Mouse (Mus musculus): ENCODE data around the gene Sorcs3.

Gene Sorcs3

GRCm38 (mm10) chr19:48260671-48261070, 54.8 kb downstream of the Sorcs3 start:
- Histone ChIP-seq H3K27me3 (ENCODE audit: insufficient read depth, low read length) (no peaks in the 10 kb centered on the region; the same call in 1 of the 2 replicates), H3K4me1 (replicated peaks; ENCODE audit: low read depth, low read length) (no peaks in the 10 kb centered on the region), H3K36me3 (ENCODE audit: insufficient read depth, low read length) (no peaks in the 10 kb centered on the region), H3K4me3 (replicated peaks; ENCODE audit: low read length) (no peak overlapping the region), H3K9me3 (ENCODE audit: low read length) (no peaks in the 10 kb centered on the region)
- TF ChIP-seq CTCF (conservative IDR thresholded peaks at IDR 0.05; ENCODE audit: low read length) (no peak), POU5F1 (IDR thresholded peaks at IDR 0.05; ENCODE audit: borderline replicate concordance, low read length) (no peak), NANOG (IDR thresholded peaks at IDR 0.05; ENCODE audit: borderline replicate concordance, low read length) (no peak)

DNA sequence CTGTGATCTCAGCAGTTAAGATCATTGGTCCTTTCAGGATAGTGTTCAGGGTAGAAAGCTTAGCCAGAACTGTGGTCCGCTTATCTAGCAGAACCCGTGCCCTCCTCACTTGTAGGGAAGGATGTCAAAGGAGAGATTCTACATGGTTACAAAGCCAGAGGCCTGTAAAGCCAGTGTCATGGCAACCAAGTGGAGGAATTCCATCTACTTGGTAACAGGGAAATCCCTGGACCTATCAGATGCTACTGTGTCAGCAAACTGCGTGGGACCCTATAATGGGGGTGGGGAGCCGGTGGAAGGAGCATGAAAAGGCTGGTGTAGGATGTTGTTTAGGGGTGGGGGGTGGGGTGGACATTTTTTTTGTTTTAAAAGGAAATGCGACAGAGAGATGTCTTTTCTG, 57.9 kb downstream of the Sorcs3 start:
- Histone ChIP-seq H3K27me3 (ENCODE audit: insufficient read depth, low read length) (peaks cover 3% of the 10 kb centered on the region; the same call in 1 of the 2 replicates), H3K9me3 (ENCODE audit: low read length) (no peaks in the 10 kb centered on the region), H3K4me1 (replicated peaks; ENCODE audit: low read depth, low read length) (no peaks in the 10 kb centered on the region), H3K36me3 (ENCODE audit: insufficient read depth, low read length) (no peaks in the 10 kb centered on the region), H3K4me3 (replicated peaks; ENCODE audit: low read length) (no peak overlapping the region)
- no peak for TF ChIP-seq NANOG (IDR thresholded peaks at IDR 0.05; ENCODE audit: borderline replicate concordance, low read length)
- TF ChIP-seq POU5F1 (IDR thresholded peaks at IDR 0.05; ENCODE audit: borderline replicate concordance, low read length) = no peak
- TF ChIP-seq CTCF (conservative IDR thresholded peaks at IDR 0.05; ENCODE audit: low read length) = no peak

GRCm38 (mm10) chr19:48280273-48280672, 74.4 kb downstream of the Sorcs3 start:
- Histone ChIP-seq H3K36me3 (ENCODE audit: insufficient read depth, low read length) (no peaks in the 10 kb centered on the region), H3K27me3 (ENCODE audit: insufficient read depth, low read length) (no peaks in the 10 kb centered on the region), H3K4me3 (replicated peaks; ENCODE audit: low read length) (no peak overlapping the region), H3K4me1 (replicated peaks; ENCODE audit: low read depth, low read length) (no peaks in the 10 kb centered on the region), H3K9me3 (ENCODE audit: low read length) (peaks cover 6% of the 10 kb centered on the region; the same call in 1 of the 2 replicates)
- TF ChIP-seq CTCF (conservative IDR thresholded peaks at IDR 0.05; ENCODE audit: low read length) (no peak), NANOG (IDR thresholded peaks at IDR 0.05; ENCODE audit: borderline replicate concordance, low read length) (no peak), POU5F1 (IDR thresholded peaks at IDR 0.05; ENCODE audit: borderline replicate concordance, low read length) (no peak)

GRCm38 (mm10) chr19:48282250-48282649, 76.4 kb downstream of the Sorcs3 start:
- H3K4me3 ChIP-seq (replicated peaks; ENCODE audit: low read length) = no peak overlapping the region
- TF ChIP-seq POU5F1 (IDR thresholded peaks at IDR 0.05; ENCODE audit: borderline replicate concordance, low read length) (no peak), NANOG (IDR thresholded peaks at IDR 0.05; ENCODE audit: borderline replicate concordance, low read length) (no peak), CTCF (conservative IDR thresholded peaks at IDR 0.05; ENCODE audit: low read length) (no peak)
- no peaks in the 10 kb centered on the region for H3K36me3 ChIP-seq (ENCODE audit: insufficient read depth, low read length)
- no peaks in the 10 kb centered on the region for H3K4me1 ChIP-seq (replicated peaks; ENCODE audit: low read depth, low read length)
- no peaks in the 10 kb centered on the region for H3K9me3 ChIP-seq (ENCODE audit: low read length)
- H3K27me3 ChIP-seq (ENCODE audit: insufficient read depth, low read length) = no peaks in the 10 kb centered on the region

GRCm38 (mm10) chr19:48283217-48283616, 77.4 kb downstream of the Sorcs3 start:
- no peaks in the 10 kb centered on the region for H3K27me3 ChIP-seq (ENCODE audit: insufficient read depth, low read length)
- no peak overlapping the region for H3K4me3 ChIP-seq (replicated peaks; ENCODE audit: low read length)
- H3K36me3 ChIP-seq (ENCODE audit: insufficient read depth, low read length) = no peaks in the 10 kb centered on the region
- TF ChIP-seq POU5F1 (IDR thresholded peaks at IDR 0.05; ENCODE audit: borderline replicate concordance, low read length) (no peak), CTCF (conservative IDR thresholded peaks at IDR 0.05; ENCODE audit: low read length) (no peak), NANOG (IDR thresholded peaks at IDR 0.05; ENCODE audit: borderline replicate concordance, low read length) (no peak)
- H3K4me1 ChIP-seq (replicated peaks; ENCODE audit: low read depth, low read length) = no peaks in the 10 kb centered on the region
- H3K9me3 ChIP-seq (ENCODE audit: low read length) = no peaks in the 10 kb centered on the region

GRCm38 (mm10) chr19:48285602-48286225, 79.9 kb downstream of the Sorcs3 start:
- Histone ChIP-seq H3K9me3 (ENCODE audit: low read length) (no peaks in the 10 kb centered on the region), H3K4me1 (replicated peaks; ENCODE audit: low read depth, low read length) (no peaks in the 10 kb centered on the region), H3K4me3 (replicated peaks; ENCODE audit: low read length) (no peak overlapping the region), H3K27me3 (ENCODE audit: insufficient read depth, low read length) (no peaks in the 10 kb centered on the region), H3K36me3 (ENCODE audit: insufficient read depth, low read length) (no peaks in the 10 kb centered on the region)
- no peak for TF ChIP-seq POU5F1 (IDR thresholded peaks at IDR 0.05; ENCODE audit: borderline replicate concordance, low read length)
- TF ChIP-seq NANOG (IDR thresholded peaks at IDR 0.05; ENCODE audit: borderline replicate concordance, low read length) = no peak
- no peak for TF ChIP-seq CTCF (conservative IDR thresholded peaks at IDR 0.05; ENCODE audit: low read length)

DNA sequence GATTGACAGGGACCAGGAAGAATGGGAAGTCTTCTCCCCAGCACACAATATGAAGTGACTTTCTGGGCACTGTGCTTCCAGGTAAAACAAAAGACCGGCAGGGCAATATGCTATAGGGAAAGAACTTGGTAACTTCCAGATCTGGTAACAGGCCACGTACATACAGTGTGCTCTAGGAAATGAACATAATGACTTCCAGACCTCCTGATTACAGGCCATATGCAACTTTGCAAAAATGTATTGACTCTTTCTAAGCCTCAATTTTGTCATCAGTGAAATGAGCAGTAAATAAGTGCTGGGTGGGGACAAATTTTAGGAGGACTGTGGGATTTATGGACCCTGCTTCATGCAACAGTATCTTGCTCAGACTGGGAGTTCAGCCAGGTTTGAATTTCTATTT, 88.4 kb downstream of the Sorcs3 start:
- no peak for TF ChIP-seq NANOG (IDR thresholded peaks at IDR 0.05; ENCODE audit: borderline replicate concordance, low read length)
- TF ChIP-seq POU5F1 (IDR thresholded peaks at IDR 0.05; ENCODE audit: borderline replicate concordance, low read length) = no peak
- TF ChIP-seq CTCF (conservative IDR thresholded peaks at IDR 0.05; ENCODE audit: low read length) = no peak

DNA sequence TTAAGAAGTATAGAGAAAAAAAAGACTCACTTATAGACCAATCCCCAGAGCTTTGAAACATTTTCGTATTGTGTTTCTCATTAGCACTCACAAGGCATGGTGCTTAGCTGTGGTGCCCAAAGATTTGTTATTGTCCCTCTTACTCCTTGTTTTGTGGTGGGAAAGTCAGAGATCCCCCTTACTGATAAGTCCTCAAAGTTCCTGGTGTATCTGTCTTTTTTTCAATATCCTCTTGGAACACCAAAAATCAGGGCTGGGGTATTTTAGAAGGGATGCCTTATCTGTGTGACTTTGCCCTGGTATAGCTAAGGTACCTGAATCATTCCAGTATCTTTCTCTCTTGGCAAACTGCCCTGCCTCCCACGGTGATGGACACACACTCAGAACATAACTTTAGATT, 92.6 kb downstream of the Sorcs3 start:
- TF ChIP-seq NANOG (IDR thresholded peaks at IDR 0.05; ENCODE audit: borderline replicate concordance, low read length) (no peak), POU5F1 (IDR thresholded peaks at IDR 0.05; ENCODE audit: borderline replicate concordance, low read length) (no peak), CTCF (conservative IDR thresholded peaks at IDR 0.05; ENCODE audit: low read length) (no peak)
- H3K36me3 ChIP-seq (ENCODE audit: insufficient read depth, low read length) = no peaks in the 10 kb centered on the region
- peaks cover 13% of the 10 kb centered on the region for H3K4me1 ChIP-seq (replicated peaks; ENCODE audit: low read depth, low read length)
- H3K4me3 ChIP-seq (replicated peaks; ENCODE audit: low read length) = no peak overlapping the region
- H3K27me3 ChIP-seq (ENCODE audit: insufficient read depth, low read length) = no peaks in the 10 kb centered on the region
- H3K9me3 ChIP-seq (ENCODE audit: low read length) = no peaks in the 10 kb centered on the region; the same call in 1 of the 2 replicates

More for the DNA sequence above, 88.4 kb downstream of the Sorcs3 start:
- Histone ChIP-seq H3K27me3 (ENCODE audit: insufficient read depth, low read length) (no peaks in the 10 kb centered on the region), H3K4me1 (replicated peaks; ENCODE audit: low read depth, low read length) (no peaks in the 10 kb centered on the region), H3K36me3 (ENCODE audit: insufficient read depth, low read length) (no peaks in the 10 kb centered on the region), H3K9me3 (ENCODE audit: low read length) (no peaks in the 10 kb centered on the region; the same call in 1 of the 2 replicates), H3K4me3 (replicated peaks; ENCODE audit: low read length) (no peak overlapping the region)
